Mouse (Mus musculus) liver, postnatal 0 days (tissue): Measurements from ENCODE around the gene Alg9. TPM values are rescaled to one million over a fixed set of nuclear protein-coding genes. Genes with fewer than 3 reads are reported as not detected.

ENCODE experiments used
- ATAC-seq: fragments of 200-750 bp; cut with Nextera tagmentation; 2 replicates; pipeline ENCODE4 v1.8.0; 2017; ENCODE audit warnings: mild to moderate bottlenecking, moderate library complexity
- DNase-seq: peaks from one replicate; pipeline ENCODE4 v3.0.0-alpha.2; 2016
- H3K27ac ChIP-seq: fragments of 300-500 bp; sonication (generic); 2 replicates; pipeline ENCODE4 v1.5.1; 2014; ENCODE audit warnings: antibody characterized with exemption, moderate library complexity, mild to moderate bottlenecking, low read depth
- H3K27me3 ChIP-seq: fragments of 300-500 bp; sonication (generic); 2 replicates; pipeline ENCODE4 v1.6.1; 2014; ENCODE audit warnings: low read length, control low read depth, mixed read lengths; ENCODE audit not compliant: insufficient read depth
- H3K36me3 ChIP-seq: fragments of 300-500 bp; sonication (generic); replicated peaks from 2 replicates; pipeline ENCODE4 v1.6.1; 2014; ENCODE audit warnings: mild to moderate bottlenecking, control low read depth, low read length, moderate library complexity, mixed read lengths; ENCODE audit not compliant: insufficient read depth
- H3K4me1 ChIP-seq: fragments of 300-500 bp; sonication (generic); 2 replicates; pipeline ENCODE4 v1.6.1; 2014; ENCODE audit warnings: antibody characterized with exemption, mild to moderate bottlenecking, control low read depth; ENCODE audit not compliant: insufficient read depth
- H3K4me2 ChIP-seq: fragments of 300-500 bp; sonication (generic); 2 replicates; pipeline ENCODE4 v1.6.1; 2014; ENCODE audit warnings: low read depth, mild to moderate bottlenecking, low read length, moderate library complexity, mixed read lengths
- H3K4me3 ChIP-seq: fragments of 300-500 bp; sonication (generic); 2 replicates; pipeline ENCODE4 v1.5.1; 2014; ENCODE audit warnings: low read depth, low read length
- H3K9ac ChIP-seq: fragments of 300-500 bp; sonication (generic); replicated peaks from 2 replicates; pipeline ENCODE4 v1.6.1; 2014; ENCODE audit warnings: mild to moderate bottlenecking, moderate library complexity
- H3K9me3 ChIP-seq: fragments of 300-500 bp; sonication (generic); 2 replicates; pipeline ENCODE4 v1.6.1; 2016; ENCODE audit warnings: mild to moderate bottlenecking, control low read depth, low read length, mixed read lengths
- CTCF ChIP-seq: sonication (generic); IDR thresholded peaks from 2 replicates; pipeline ENCODE4 v1.5.1; 2016; ENCODE audit warnings: antibody characterized with exemption, low read depth
- EP300 ChIP-seq: IDR thresholded peaks from 2 replicates; pipeline ENCODE4 v1.6.1; 2016; ENCODE audit warnings: antibody characterized with exemption, low read depth, mild to moderate bottlenecking
- WGBS: fragments of 180-500 bp; shearing (Covaris S2); extraction: QIAGEN DNeasy Blood & Tissue Kit; methylation state at CpG from one replicate; pipeline ENCODE4 v1.1.7; 2014; ENCODE audit not compliant: insufficient replicate concordance; 5-methylcytosine and 5-hydroxymethylcytosine counted together
- polyA plus RNA-seq: library from polyadenylated mRNA; unstranded; fragments of >200 nt; fragmentation: Nextera tagmentation; extraction: Ambion mirVana; gene quantifications from 2 replicates; pipeline ENCODE4 v1.2.1, GENCODE M21; 2015

The Alg9 gene
- polyA plus RNA-seq, 1 experiment from 2014 or later, result 8.6 TPM

DNA sequence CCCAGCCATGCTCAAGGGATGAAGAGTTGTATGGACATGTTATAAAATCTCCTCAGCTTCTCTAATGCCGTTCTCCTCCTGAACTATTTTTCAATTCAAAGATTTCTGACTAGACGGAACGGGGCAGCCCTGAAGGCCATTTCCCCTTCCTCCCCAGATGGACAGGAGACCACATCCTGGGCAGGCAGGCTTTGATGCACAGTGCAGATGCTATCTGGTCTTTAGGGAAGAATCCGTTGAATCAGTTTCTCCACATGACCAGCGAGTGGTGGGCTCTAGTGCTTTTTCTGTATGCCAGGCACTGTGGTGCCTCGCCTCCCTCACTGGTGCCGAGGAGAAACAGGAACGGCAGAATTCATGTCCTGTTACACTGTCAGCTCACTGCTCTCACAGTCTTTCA is 59.0 kb downstream of the Alg9 start:
- H3K36me3 ChIP-seq, result no peaks in the 10 kb centered on the region; the same call in none of the 2 replicates
- peaks cover 26% of the 10 kb centered on the region for H3K4me1 ChIP-seq
- peak overlapping the region; percentile 27 for H3K4me2 ChIP-seq
- ATAC-seq, result no peak
- peak overlapping the region; percentile 55; the same call in 1 of the 2 replicates for H3K27ac ChIP-seq
- no peak overlapping the region for H3K9ac ChIP-seq
- TF ChIP-seq EP300, result no peak
- TF ChIP-seq CTCF, result no peak
- DNase-seq, result no peak
- 47% methylated on average over 8 of the region's 8 CpGs for whole genome bisulfite sequencing
- H3K27me3 ChIP-seq, result no peaks in the 10 kb centered on the region
- no peak overlapping the region for H3K4me3 ChIP-seq
- no peaks in the 10 kb centered on the region for H3K9me3 ChIP-seq

DNA sequence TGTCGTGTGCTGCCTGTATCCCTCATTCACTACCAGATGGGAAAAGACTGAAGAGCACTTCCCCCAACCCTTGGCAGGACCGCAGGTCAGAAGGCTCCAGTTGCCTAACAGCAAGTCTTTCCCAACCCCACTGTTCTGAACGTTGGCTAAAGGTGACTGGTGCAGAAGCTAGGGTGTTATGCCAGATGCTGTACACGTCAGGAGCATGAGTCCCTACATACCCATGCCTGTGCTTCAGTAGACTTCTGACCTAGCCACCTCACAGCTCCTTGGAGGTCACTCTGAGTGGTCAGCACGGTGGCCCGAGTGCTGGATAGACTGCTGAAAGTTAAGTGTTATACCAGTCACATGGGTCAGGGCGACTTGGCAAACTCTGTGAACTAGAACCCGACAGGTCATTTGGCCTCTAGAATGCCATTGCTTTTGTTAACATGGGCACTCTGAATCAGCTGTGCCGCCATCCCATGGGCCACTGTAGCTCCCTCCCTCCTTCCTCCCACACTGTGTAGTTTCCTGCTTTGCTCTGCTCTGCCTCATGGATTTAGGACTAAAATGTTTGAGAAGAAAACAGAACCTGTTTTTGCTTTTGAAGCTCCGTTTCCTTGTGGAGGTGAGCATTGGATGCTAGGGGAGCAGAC is 60.4 kb downstream of the Alg9 start:
- Histone ChIP-seq H3K4me3 (no peak overlapping the region), H3K27ac (peak overlapping the region; percentile 76), H3K27me3 (no peaks in the 10 kb centered on the region), H3K4me1 (peaks cover 26% of the 10 kb centered on the region), H3K9ac (no peak overlapping the region), H3K36me3 (no peaks in the 10 kb centered on the region; the same call in none of the 2 replicates), H3K9me3 (no peaks in the 10 kb centered on the region), H3K4me2 (no peak overlapping the region)
- DNase-seq, result peak; percentile 77
- TF ChIP-seq EP300 (peak; percentile 55; the same call in 1 of the 2 replicates), CTCF (no peak)
- WGBS, result 71% methylated on average over 10 of the region's 10 CpGs
- peak; percentile 96 for ATAC-seq

DNA sequence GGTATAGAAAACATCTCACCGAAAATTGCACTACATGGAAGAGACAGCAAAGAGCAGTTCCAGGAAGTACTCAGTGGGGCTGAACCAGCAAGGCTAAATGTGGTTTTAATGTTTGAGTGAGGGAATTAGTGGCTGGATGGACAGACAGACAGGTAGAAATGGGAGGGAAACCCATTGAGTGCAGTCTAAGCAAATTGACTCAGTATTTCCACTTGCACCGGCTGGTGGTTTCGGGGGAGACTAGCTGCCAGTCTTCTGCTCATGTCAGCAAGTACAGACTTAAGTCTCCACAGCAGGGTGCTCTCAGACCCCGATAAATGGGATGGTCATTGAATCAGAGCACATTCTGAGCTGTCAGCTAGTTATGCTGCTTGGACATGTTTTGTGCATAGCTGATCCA is 61.3 kb downstream of the Alg9 start:
- no peak overlapping the region for H3K4me2 ChIP-seq
- DNase-seq (no peak), ATAC-seq (no peak)
- H3K36me3 ChIP-seq, result no peaks in the 10 kb centered on the region; the same call in none of the 2 replicates
- no peak overlapping the region for H3K4me3 ChIP-seq
- WGBS, result 85% methylated on average over 4 of the region's 4 CpGs
- no peaks in the 10 kb centered on the region for H3K9me3 ChIP-seq
- H3K27me3 ChIP-seq, result no peaks in the 10 kb centered on the region
- no peak for TF ChIP-seq EP300
- TF ChIP-seq CTCF, result no peak
- no peak overlapping the region for H3K27ac ChIP-seq
- H3K9ac ChIP-seq, result no peak overlapping the region
- peaks cover 32% of the 10 kb centered on the region for H3K4me1 ChIP-seq

DNA sequence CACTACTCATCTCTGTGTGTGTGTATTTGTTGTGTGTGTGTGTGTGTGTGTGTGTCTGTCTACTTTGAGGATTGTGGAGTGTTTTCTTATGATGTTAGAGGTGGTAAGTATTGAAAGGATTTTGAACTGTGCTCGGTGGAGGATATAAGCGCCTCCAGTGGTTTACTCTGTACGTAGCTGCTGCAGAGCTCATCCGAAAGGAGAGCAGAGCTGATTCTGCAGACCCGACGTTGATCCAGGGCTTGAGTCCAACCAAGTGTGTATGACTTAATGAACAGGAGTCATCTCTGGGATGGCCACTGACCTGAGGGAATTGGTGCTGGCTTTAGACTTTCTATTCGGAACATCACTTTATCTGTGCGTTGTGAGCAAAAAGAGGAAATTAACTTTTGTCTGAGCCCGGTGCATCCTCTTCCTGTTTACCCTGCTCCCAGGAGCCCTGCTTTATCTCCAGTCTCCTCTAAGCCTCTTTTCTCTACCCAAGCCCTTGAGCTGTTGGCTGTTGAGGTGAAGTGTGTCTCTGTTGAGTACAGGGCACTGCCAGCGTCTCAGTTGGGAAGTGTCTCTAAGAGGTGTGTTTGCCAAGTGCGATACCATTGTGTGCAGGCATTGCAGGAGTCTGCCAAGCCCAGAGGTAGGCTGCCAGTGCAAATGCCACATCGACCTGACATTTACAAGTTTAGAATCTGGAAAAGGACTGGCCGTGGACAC is 66.4 kb downstream of the Alg9 start:
- no peak for DNase-seq
- Histone ChIP-seq H3K27ac (peak overlapping the region; percentile 72; the same call in 1 of the 2 replicates), H3K27me3 (no peaks in the 10 kb centered on the region), H3K36me3 (peaks cover 5% of the 10 kb centered on the region), H3K9ac (no peak overlapping the region; the same call in 1 of the 2 replicates), H3K4me1 (peaks cover 11% of the 10 kb centered on the region), H3K9me3 (no peaks in the 10 kb centered on the region), H3K4me3 (peak overlapping the region; percentile 26), H3K4me2 (peak overlapping the region; percentile 58)
- peak; percentile 51; the same call in 1 of the 2 replicates for ATAC-seq
- TF ChIP-seq EP300, result no peak
- TF ChIP-seq CTCF, result peak; percentile 22; the same call in 1 of the 2 replicates
- 38% methylated on average over 13 of the region's 13 CpGs for WGBS

DNA sequence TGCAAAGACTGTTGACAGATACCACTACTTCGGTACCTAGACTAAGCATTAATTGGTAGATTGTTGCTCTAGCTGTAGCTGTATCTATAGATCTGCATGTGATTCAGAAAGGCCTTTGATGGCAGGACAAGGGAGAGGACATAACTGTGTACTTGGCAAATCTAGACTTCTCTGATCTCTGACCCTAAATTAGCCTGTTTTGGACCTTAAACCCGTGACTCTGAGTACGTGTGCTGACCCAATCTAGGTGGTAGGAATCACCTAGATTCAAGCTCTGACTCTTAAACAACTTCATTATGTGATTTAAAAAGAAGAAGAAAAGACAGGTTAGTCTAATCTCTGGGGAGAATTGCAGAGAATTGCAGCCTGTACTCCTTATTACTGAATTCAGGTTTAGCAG is 70.3 kb downstream of the Alg9 start, which contains the start of gene Ppp2r1b:
Ppp2r1b (plus strand) TSS at position 221 of the 400 bp plus-strand sequence.
- no peaks in the 10 kb centered on the region for H3K27me3 ChIP-seq
- H3K36me3 ChIP-seq, result peaks cover 5% of the 10 kb centered on the region
- ATAC-seq (no peak), DNase-seq (no peak)
- peaks cover 28% of the 10 kb centered on the region for H3K4me1 ChIP-seq
- no peak within 1 kb of the TSS for H3K4me3 ChIP-seq
- 72% methylated on average over 3 of the region's 3 CpGs for WGBS
- H3K9me3 ChIP-seq, result no peaks in the 10 kb centered on the region
- no peak within 1 kb of the TSS for H3K27ac ChIP-seq
- no peak within 1 kb of the TSS for H3K4me2 ChIP-seq
- TF ChIP-seq EP300, result no peak
- TF ChIP-seq CTCF, result no peak
- no peak within 1 kb of the TSS for H3K9ac ChIP-seq

DNA sequence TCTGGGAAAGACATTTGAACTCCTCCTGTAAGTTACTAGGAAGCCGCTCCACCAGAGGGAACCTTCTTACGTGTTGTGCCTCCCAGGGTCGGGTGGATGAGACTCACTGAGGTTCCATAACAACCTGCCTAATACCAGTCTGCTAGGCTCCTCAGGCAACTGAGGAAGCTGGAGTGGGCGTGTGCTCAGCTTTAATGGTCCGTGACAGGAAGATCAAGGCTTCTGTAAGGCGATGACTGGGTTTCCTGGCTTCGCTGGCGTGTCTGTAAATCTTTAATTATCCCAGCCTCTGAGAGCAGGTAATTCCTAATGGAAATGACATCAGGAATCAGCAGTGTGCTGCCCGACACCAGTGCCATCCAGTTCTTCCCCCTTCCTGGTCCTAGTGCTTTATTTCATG is 70.7 kb downstream of the Alg9 start:
- no peak for TF ChIP-seq CTCF
- H3K4me2 ChIP-seq, result no peak overlapping the region
- peaks cover 5% of the 10 kb centered on the region for H3K36me3 ChIP-seq
- H3K4me3 ChIP-seq, result no peak overlapping the region
- no peaks in the 10 kb centered on the region for H3K27me3 ChIP-seq
- WGBS, result 72% methylated on average over 9 of the region's 9 CpGs
- DNase-seq, result no peak
- no peak for ATAC-seq
- H3K27ac ChIP-seq, result no peak overlapping the region
- H3K9me3 ChIP-seq, result no peaks in the 10 kb centered on the region
- H3K9ac ChIP-seq, result no peak overlapping the region
- H3K4me1 ChIP-seq, result peaks cover 30% of the 10 kb centered on the region
